Mouse (Mus musculus) small intestine, adult 2 months (tissue): ENCODE measurements around the gene Adcy4. TPM values are rescaled to one million over a fixed set of nuclear protein-coding genes. Genes with fewer than 3 reads are reported as not detected.

ENCODE experiments used
- H3K27ac ChIP-seq: fragments of 200-500 bp; 2 replicates; pipeline ENCODE4 v1.5.1; 2012; ENCODE audit warnings: low read depth, low read length, control low read depth, inconsistent platforms; ENCODE audit not compliant: insufficient read depth
- H3K27me3 ChIP-seq: fragments of 200-500 bp; 2 replicates; pipeline ENCODE4 v1.6.1; 2012; ENCODE audit warnings: mild to moderate bottlenecking, moderate library complexity, low read length, inconsistent platforms; ENCODE audit not compliant: control insufficient read depth, insufficient read depth
- H3K36me3 ChIP-seq: fragments of 200-500 bp; 2 replicates; pipeline ENCODE4 v1.6.1; 2012; ENCODE audit warnings: mild to moderate bottlenecking, low read length, control low read depth, inconsistent platforms; ENCODE audit not compliant: control insufficient read depth, insufficient read depth
- H3K4me1 ChIP-seq: fragments of 200-500 bp; 2 replicates; pipeline ENCODE4 v1.6.1; 2012; ENCODE audit warnings: low read length, inconsistent platforms, mixed read lengths; ENCODE audit not compliant: control insufficient read depth, insufficient read depth, insufficient read length
- H3K4me3 ChIP-seq: fragments of 200-500 bp; 2 replicates; pipeline ENCODE4 v1.5.1; 2012; ENCODE audit warnings: low read depth, mild to moderate bottlenecking, control low read depth, inconsistent platforms, low read length, moderate library complexity
- CTCF ChIP-seq: fragments of 200-500 bp; IDR thresholded peaks from 2 replicates; pipeline ENCODE4 v1.5.1; 2012; ENCODE audit warnings: low read depth, mild to moderate bottlenecking, control low read depth, inconsistent platforms, low read length, moderate library complexity, mixed read lengths; ENCODE audit not compliant: insufficient replicate concordance, insufficient read length; ENCODE audit errors: extremely low read depth
- POLR2A ChIP-seq: fragments of 200-500 bp; IDR thresholded peaks from 2 replicates; pipeline ENCODE4 v1.6.1; 2012; ENCODE audit warnings: low read depth, mild to moderate bottlenecking, control low read depth, inconsistent platforms, low read length, moderate library complexity
- WGBS: fragments of 180-500 bp; shearing (Covaris S2); methylation state at CpG from one replicate; pipeline ENCODE4 v1.1.7; 2018; 5-methylcytosine and 5-hydroxymethylcytosine counted together
- polyA plus RNA-seq: library from polyadenylated mRNA; depleted of rRNA; stranded (reverse); fragments of >200 nt; gene quantifications from 2 replicates; pipeline ENCODE4 v1.2.3, GENCODE M21; 2012

Gene Adcy4
- polyA plus RNA-seq, 1 experiment: 6.1 TPM

- no peak overlapping the region for H3K27ac ChIP-seq
- H3K4me1 ChIP-seq: peaks cover 3% of the 10 kb centered on the region; the same call in 1 of the 2 replicates
- H3K36me3 ChIP-seq: no peaks in the 10 kb centered on the region
- no peaks in the 10 kb centered on the region for H3K27me3 ChIP-seq
- H3K4me3 ChIP-seq: no peak overlapping the region
- whole genome bisulfite sequencing: 77% methylated on average over 16 of the region's 16 CpGs
- TF ChIP-seq CTCF (no peak), POLR2A (no peak)
Observed at GRCm38 (mm10) chr14:55779656-55780055, 4.2 kb downstream of the Adcy4 start.

GRCm38 (mm10) chr14:55778686-55779085 lies 5.2 kb downstream of the Adcy4 start:
- Histone ChIP-seq H3K4me1 (peaks cover 3% of the 10 kb centered on the region; the same call in 1 of the 2 replicates), H3K4me3 (no peak overlapping the region), H3K36me3 (no peaks in the 10 kb centered on the region), H3K27me3 (no peaks in the 10 kb centered on the region), H3K27ac (no peak overlapping the region)
- 89% methylated on average over 15 of the region's 15 CpGs for WGBS
- TF ChIP-seq CTCF (no peak), POLR2A (no peak)

GRCm38 (mm10) chr14:55777806-55778205 lies 6.1 kb downstream of the Adcy4 start:
- Histone ChIP-seq H3K36me3 (no peaks in the 10 kb centered on the region), H3K4me1 (peaks cover 3% of the 10 kb centered on the region; the same call in 1 of the 2 replicates), H3K27ac (no peak overlapping the region), H3K4me3 (no peak overlapping the region), H3K27me3 (no peaks in the 10 kb centered on the region)
- 82% methylated on average over 11 of the region's 11 CpGs for WGBS
- no peak for TF ChIP-seq CTCF
- TF ChIP-seq POLR2A: no peak

GRCm38 (mm10) chr14:55777176-55777575 lies 6.7 kb downstream of the Adcy4 start:
- Histone ChIP-seq H3K27ac (no peak overlapping the region), H3K27me3 (no peaks in the 10 kb centered on the region), H3K4me1 (peaks cover 5% of the 10 kb centered on the region; the same call in 1 of the 2 replicates), H3K4me3 (no peak overlapping the region), H3K36me3 (no peaks in the 10 kb centered on the region)
- WGBS: 20% methylated on average over 3 of the region's 3 CpGs
- TF ChIP-seq POLR2A (no peak), CTCF (no peak)

GRCm38 (mm10) chr14:55776711-55777110 lies 7.2 kb downstream of the Adcy4 start:
- no peaks in the 10 kb centered on the region for H3K36me3 ChIP-seq
- WGBS: 67% methylated on average over 7 of the region's 7 CpGs
- TF ChIP-seq POLR2A (no peak), CTCF (no peak)
- H3K4me3 ChIP-seq: no peak overlapping the region
- H3K27ac ChIP-seq: no peak overlapping the region
- peaks cover 8% of the 10 kb centered on the region; the same call in 1 of the 2 replicates for H3K4me1 ChIP-seq
- H3K27me3 ChIP-seq: no peaks in the 10 kb centered on the region

- Histone ChIP-seq H3K27me3 (no peaks in the 10 kb centered on the region), H3K27ac (no peak overlapping the region), H3K4me1 (peaks cover 20% of the 10 kb centered on the region), H3K4me3 (no peak overlapping the region), H3K36me3 (no peaks in the 10 kb centered on the region)
- WGBS: 78% methylated on average over 16 of the region's 16 CpGs
- no peak for TF ChIP-seq CTCF
- TF ChIP-seq POLR2A: no peak
Observed at GRCm38 (mm10) chr14:55769087-55769703, 14.7 kb downstream of the Adcy4 start.

GRCm38 (mm10) chr14:55768555-55768954 lies 15.3 kb downstream of the Adcy4 start:
- Histone ChIP-seq H3K4me1 (peaks cover 20% of the 10 kb centered on the region), H3K27ac (no peak overlapping the region), H3K4me3 (no peak overlapping the region), H3K36me3 (no peaks in the 10 kb centered on the region), H3K27me3 (no peaks in the 10 kb centered on the region)
- no peak for TF ChIP-seq CTCF
- no peak for TF ChIP-seq POLR2A
- 85% methylated on average over 6 of the region's 6 CpGs for whole genome bisulfite sequencing
